Mouse (Mus musculus): ENCODE data around the gene Barhl1. TPM values are rescaled to one million over a fixed set of nuclear protein-coding genes. Genes with fewer than 3 reads are reported as not detected.

The Barhl1 gene
- polyA plus RNA-seq, 1 experiment from 2014 or later = not detected

- H3K9ac ChIP-seq (ENCODE audit: low read length) = no peak overlapping the region
- no peaks in the 10 kb centered on the region for H3K27me3 ChIP-seq (ENCODE audit: control insufficient read depth, insufficient read depth, low read length)
- H3K4me1 ChIP-seq (ENCODE audit: control insufficient read depth, insufficient read depth, low read length) = no peaks in the 10 kb centered on the region
- peaks cover 16% of the 10 kb centered on the region for H3K36me3 ChIP-seq (ENCODE audit: control insufficient read depth, insufficient read depth, low read length)
- WGBS = 85% methylated on average over 4 of the region's 4 CpGs
- no peak overlapping the region for H3K4me2 ChIP-seq (ENCODE audit: low read depth, low read length)
- H3K9me3 ChIP-seq (replicated peaks; ENCODE audit: control insufficient read depth, low read length) = no peaks in the 10 kb centered on the region
- H3K27ac ChIP-seq (ENCODE audit: low read length) = no peak overlapping the region
- H3K4me3 ChIP-seq (replicated peaks; ENCODE audit: low read length) = no peak overlapping the region
- ATAC-seq (ENCODE audit: insufficient read depth, low FRiP score) = no peak
Observed at GRCm38 (mm10) chr2:28859303-28859702, 57.2 kb downstream of the Barhl1 start.

Other genes starting within 250 kb of the Barhl1 start
- 1.3 and 1.5 TPM in 2 replicates for gene Spaca9, start 216.9 kb downstream of the Barhl1 start, polyA plus RNA-seq (2015; fragmentation: Nextera tagmentation; extraction: Ambion mirVana)
- gene Ak8, start 216.5 kb downstream of the Barhl1 start, polyA plus RNA-seq (2015; fragmentation: Nextera tagmentation; extraction: Ambion mirVana) = 0.46 and 1.2 TPM in 2 replicates
- 10.0 and 11.4 TPM in 2 replicates for gene Gtf3c4, start 76.3 kb downstream of the Barhl1 start, polyA plus RNA-seq (2015; fragmentation: Nextera tagmentation; extraction: Ambion mirVana)
- gene Ddx31, start 76.3 kb downstream of the Barhl1 start, polyA plus RNA-seq (2015; fragmentation: Nextera tagmentation; extraction: Ambion mirVana) = 11.9 and 12.7 TPM in 2 replicates
- 0.29 and 0.62 TPM in 2 replicates for gene Cfap77, start 138.4 kb upstream of the Barhl1 start, polyA plus RNA-seq (2015; fragmentation: Nextera tagmentation; extraction: Ambion mirVana)
- 10.0 and 10.4 TPM in 2 replicates for gene Ttf1, start 143.6 kb upstream of the Barhl1 start, polyA plus RNA-seq (2015; fragmentation: Nextera tagmentation; extraction: Ambion mirVana)
- 8.1 and 8.6 TPM in 2 replicates for gene Setx, start 207.5 kb upstream of the Barhl1 start, polyA plus RNA-seq (2015; fragmentation: Nextera tagmentation; extraction: Ambion mirVana)

All from stomach, embryonic 16.5 days (tissue).